Mouse (Mus musculus) activated CD4-positive, CD25-positive, alpha-beta regulatory T cell (primary cell): Measurements from ENCODE around the gene Olfr734. TPM values are rescaled to one million over a fixed set of nuclear protein-coding genes. Genes with fewer than 3 reads are reported as not detected.

Experiments used
- polyA plus RNA-seq, 2 experiments: library from polyadenylated mRNA; unstranded; fragments of 100-300 nt; shearing (Covaris generic); gene quantifications; one replicate each; pipeline ENCODE4 v1.2.1; 2017

The Olfr734 gene
- polyA plus RNA-seq = not detected

GRCm38 (mm10) chr14:50326661-50327060 lies at the start of gene Olfr734:
Gene Olfr734 (minus strand): TSS chr14:50326761.

GRCm38 (mm10) chr14:50357593-50357992 lies 31.0 kb upstream of the Olfr734 start, which contains the start of gene Tlr11:
Gene Tlr11 (plus strand): TSS chr14:50357914.

GRCm38 (mm10) chr14:50348796-50349195 lies 22.2 kb upstream of the Olfr734 start, which contains the start of gene Olfr735:
Gene Olfr735 (minus strand): TSS chr14:50348872.

GRCm38 (mm10) chr14:50301422-50301821 lies 25.1 kb downstream of the Olfr734 start, which contains the start of gene Olfr733:
Gene Olfr733 (minus strand): TSS chr14:50301522.

GRCm38 (mm10) chr14:50284106-50284505 lies 42.5 kb downstream of the Olfr734 start, which contains the start of gene Olfr732:
Gene Olfr732 (minus strand): TSS chr14:50284206.

Other genes with a start within 250 kb of the Olfr734 start
- under 1 TPM in 1 of 2 experiments, not detected in 1; 0.14 TPM for gene Olfr726, start 235.8 kb downstream of the Olfr734 start, polyA plus RNA-seq
- under 1 TPM in 1 of 2 experiments, not detected in 1; 0.06 TPM for gene Olfr727, start 203.6 kb downstream of the Olfr734 start, polyA plus RNA-seq
- not detected for gene Olfr728, start 184.1 kb downstream of the Olfr734 start, polyA plus RNA-seq
- under 1 TPM in 1 of 2 experiments, not detected in 1; 0.18 TPM for gene Olfr729, start 173.9 kb downstream of the Olfr734 start, polyA plus RNA-seq
- gene Olfr730, start 138.6 kb downstream of the Olfr734 start, polyA plus RNA-seq = not detected
- gene Olfr731, start 84.9 kb downstream of the Olfr734 start, polyA plus RNA-seq = under 1 TPM; 0.04 to 0.08 TPM
- under 1 TPM in 1 of 2 experiments, not detected in 1; 0.17 TPM for gene Olfr732, start 42.6 kb downstream of the Olfr734 start, polyA plus RNA-seq
- under 1 TPM in 1 of 2 experiments, not detected in 1; 0.06 TPM for gene Olfr733, start 25.2 kb downstream of the Olfr734 start, polyA plus RNA-seq
- gene Olfr735, start 22.1 kb upstream of the Olfr734 start, polyA plus RNA-seq = not detected
- gene Tlr11, start 31.2 kb upstream of the Olfr734 start, polyA plus RNA-seq = not detected
- not detected for gene Olfr736, start 54.4 kb upstream of the Olfr734 start, polyA plus RNA-seq
- not detected for gene Olfr738, start 80.8 kb upstream of the Olfr734 start, polyA plus RNA-seq
- not detected for gene Olfr739, start 91.9 kb upstream of the Olfr734 start, polyA plus RNA-seq
- gene Olfr740, start 118.8 kb upstream of the Olfr734 start, polyA plus RNA-seq = not detected
- under 1 TPM in 1 of 2 experiments, not detected in 1; 0.20 TPM for gene Olfr741, start 146.0 kb upstream of the Olfr734 start, polyA plus RNA-seq
- under 1 TPM in 1 of 2 experiments, not detected in 1; 0.16 TPM for gene Olfr742, start 176.8 kb upstream of the Olfr734 start, polyA plus RNA-seq
- not detected for gene Olfr743, start 195.1 kb upstream of the Olfr734 start, polyA plus RNA-seq